Mouse (Mus musculus): ENCODE measurements around the gene Fpr1. TPM values are rescaled to one million over a fixed set of nuclear protein-coding genes. Genes with fewer than 3 reads are reported as not detected.
A peak's percentile ranks its signal among the peaks of the same experiment; 100 is the strongest.

The Fpr1 gene
- polyA plus RNA-seq, 1 experiment from 2014 or later: 0.12 TPM

- peaks cover 43% of the 10 kb centered on the region for H3K4me1 ChIP-seq
- ATAC-seq (ENCODE audit: insufficient number of reproducible peaks, insufficient read depth, low FRiP score, low TSS enrichment): no peak
Observed at GRCm38 (mm10) chr17:17829052-17829785, 54.5 kb downstream of the Fpr1 start.

GRCm38 (mm10) chr17:17828191-17828981 is 55.4 kb downstream of the Fpr1 start:
- Histone ChIP-seq H3K9me3 (no peaks in the 10 kb centered on the region), H3K9ac (peak overlapping the region; percentile 94), H3K36me3 (peaks cover 22% of the 10 kb centered on the region), H3K4me1 (peaks cover 34% of the 10 kb centered on the region), H3K27ac (peak overlapping the region; percentile 100), H3K4me2 (replicated peaks) (peak overlapping the region; percentile 90), H3K27me3 (no peaks in the 10 kb centered on the region), H3K4me3 (peak overlapping the region; percentile 81)
- ATAC-seq (ENCODE audit: insufficient number of reproducible peaks, insufficient read depth, low FRiP score, low TSS enrichment): peak; percentile 68
- 0% methylated on average over 8 of the region's 15 CpGs for WGBS

More at GRCm38 (mm10) chr17:17829052-17829785, 54.5 kb downstream of the Fpr1 start:
- H3K9ac ChIP-seq: peak overlapping the region; percentile 94
- 4% methylated on average over 6 of the region's 6 CpGs for WGBS
- peak overlapping the region; percentile 100 for H3K27ac ChIP-seq
- H3K9me3 ChIP-seq: no peaks in the 10 kb centered on the region
- H3K27me3 ChIP-seq: no peaks in the 10 kb centered on the region
- H3K4me3 ChIP-seq: peak overlapping the region; percentile 81
- peak overlapping the region; percentile 90 for H3K4me2 ChIP-seq (replicated peaks)
- peaks cover 30% of the 10 kb centered on the region for H3K36me3 ChIP-seq

- peak overlapping the region; percentile 81 for H3K4me3 ChIP-seq
- peak overlapping the region; percentile 100 for H3K27ac ChIP-seq
- H3K9ac ChIP-seq: peak overlapping the region; percentile 94
- peaks cover 20% of the 10 kb centered on the region for H3K36me3 ChIP-seq
- under 1% methylated on average over 13 of the region's 13 CpGs for WGBS
- H3K27me3 ChIP-seq: no peaks in the 10 kb centered on the region
- no peaks in the 10 kb centered on the region for H3K9me3 ChIP-seq
- peaks cover 29% of the 10 kb centered on the region for H3K4me1 ChIP-seq
- peak; percentile 32 for ATAC-seq (ENCODE audit: insufficient number of reproducible peaks, insufficient read depth, low FRiP score, low TSS enrichment)
- peak overlapping the region; percentile 90 for H3K4me2 ChIP-seq (replicated peaks)
Observed at GRCm38 (mm10) chr17:17827658-17828190, 56.0 kb downstream of the Fpr1 start.

- Histone ChIP-seq H3K36me3 (peaks cover 14% of the 10 kb centered on the region), H3K9ac (peak within 1 kb of the TSS; percentile 94), H3K27ac (peak within 1 kb of the TSS; percentile 100), H3K27me3 (no peaks in the 10 kb centered on the region), H3K4me2 (replicated peaks) (peak within 1 kb of the TSS; percentile 90), H3K4me3 (peak within 1 kb of the TSS; percentile 81), H3K4me1 (peaks cover 24% of the 10 kb centered on the region), H3K9me3 (no peaks in the 10 kb centered on the region)
- peak; percentile 88 for ATAC-seq (ENCODE audit: insufficient number of reproducible peaks, insufficient read depth, low FRiP score, low TSS enrichment)
- under 1% methylated on average over 37 of the region's 42 CpGs for WGBS
Observed at GRCm38 (mm10) chr17:17826751-17827657, 56.7 kb downstream of the Fpr1 start, which contains the start of gene Spaca6. Spaca6 (plus strand) TSS chr17:17827158.

MicroRNA genes within 50 kb of the gene (microRNA counts, 519-probe panel; counts per million panel counts)
- microRNA mmu-let-7e (6,779 counts per million, percentile 96 among the panel's probes with 10 or more counts), microRNA mmu-miR-125a-3p (4,435 counts per million, percentile 81 among the panel's probes with 10 or more counts), microRNA mmu-miR-125a-5p (8,101 counts per million, percentile 99 among the panel's probes with 10 or more counts), microRNA mmu-miR-99b (5,860 counts per million, percentile 93 among the panel's probes with 10 or more counts)

Small RNAs within 50 kb of the gene (microRNA-seq; reads per million reads assigned to microRNA genes)
- not detected for gene Gm25927
- gene Mir125a: 6,591 reads per million, percentile 91 among the genes with 10 or more reads in this experiment
- 30,357 reads per million, percentile 98 among the genes with 10 or more reads in this experiment for gene Mir99b
- gene Mirlet7e: not detected

Other genes with a start within 250 kb of the Fpr1 start
- gene Vmn2r90, start 180.2 kb downstream of the Fpr1 start, polyA plus RNA-seq (2016; fragmentation: Nextera tagmentation; extraction: Ambion mirVana): not detected in 2 replicates
- 56.8 and 60.6 TPM in 2 replicates for gene Spaca6, start 56.8 kb downstream of the Fpr1 start, polyA plus RNA-seq (2016; fragmentation: Nextera tagmentation; extraction: Ambion mirVana)
- 1.6 and 1.7 TPM in 2 replicates for gene Has1, start 28.7 kb downstream of the Fpr1 start, polyA plus RNA-seq (2016; fragmentation: Nextera tagmentation; extraction: Ambion mirVana)
- gene Fpr2, start 3.9 kb upstream of the Fpr1 start, polyA plus RNA-seq (2016; fragmentation: Nextera tagmentation; extraction: Ambion mirVana): not detected in 2 replicates
- not detected in 2 replicates for gene Fpr3, start 3.9 kb upstream of the Fpr1 start, polyA plus RNA-seq (2016; fragmentation: Nextera tagmentation; extraction: Ambion mirVana)
- gene Fpr-rs4, start 137.8 kb upstream of the Fpr1 start, polyA plus RNA-seq (2016; fragmentation: Nextera tagmentation; extraction: Ambion mirVana): not detected in 2 replicates
- 0.03 TPM in 1 of 2 replicates, not detected in the other for gene Vmn2r124, start 165.5 kb upstream of the Fpr1 start, polyA plus RNA-seq (2016; fragmentation: Nextera tagmentation; extraction: Ambion mirVana)
- not detected in 2 replicates for gene Vmn2r91, start 201.1 kb upstream of the Fpr1 start, polyA plus RNA-seq (2016; fragmentation: Nextera tagmentation; extraction: Ambion mirVana)

All from embryonic facial prominence, embryonic 12.5 days (tissue).